Mouse (Mus musculus): ENCODE results near the gene Lars2.

DNA sequence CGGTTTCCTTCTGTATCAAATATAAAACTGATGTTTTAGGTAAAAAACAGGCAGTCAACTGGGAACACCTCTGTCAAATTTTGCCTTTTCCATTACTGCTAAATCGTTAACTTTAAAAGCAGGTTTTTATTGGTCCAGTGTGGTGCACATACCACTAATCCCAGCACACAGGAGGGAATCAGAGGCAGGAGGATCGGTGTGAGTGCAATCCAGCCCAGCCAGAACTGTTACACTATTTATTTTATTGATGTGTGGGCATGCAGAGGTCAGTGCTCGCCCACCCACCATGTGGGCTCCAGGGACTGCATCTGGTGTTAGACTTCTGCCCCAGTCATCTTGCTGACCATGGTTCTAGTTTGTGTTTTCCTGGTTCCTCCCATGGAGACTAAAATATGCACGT, 15.7 kb downstream of the Lars2 start:
- no peak for TF ChIP-seq EP300 (IDR thresholded peaks at IDR 0.05; ENCODE audit: low read depth)
- no peak for TF ChIP-seq CTCF (IDR thresholded peaks at IDR 0.05; ENCODE audit: low read depth)

Data from heart, postnatal 0 days (tissue).